Mouse (Mus musculus): Measurements from ENCODE around the gene Nat8f6. TPM values are rescaled to one million over a fixed set of nuclear protein-coding genes. Genes with fewer than 3 reads are reported as not detected.
"Not testable (repeated sequence)": the region's sequence is repeated elsewhere in the genome, so short reads cannot be mapped to it uniquely, and the experiment has no call there.

The Nat8f6 gene
- polyA plus RNA-seq, 1 experiment from 2014 or later, result not detected

DNA sequence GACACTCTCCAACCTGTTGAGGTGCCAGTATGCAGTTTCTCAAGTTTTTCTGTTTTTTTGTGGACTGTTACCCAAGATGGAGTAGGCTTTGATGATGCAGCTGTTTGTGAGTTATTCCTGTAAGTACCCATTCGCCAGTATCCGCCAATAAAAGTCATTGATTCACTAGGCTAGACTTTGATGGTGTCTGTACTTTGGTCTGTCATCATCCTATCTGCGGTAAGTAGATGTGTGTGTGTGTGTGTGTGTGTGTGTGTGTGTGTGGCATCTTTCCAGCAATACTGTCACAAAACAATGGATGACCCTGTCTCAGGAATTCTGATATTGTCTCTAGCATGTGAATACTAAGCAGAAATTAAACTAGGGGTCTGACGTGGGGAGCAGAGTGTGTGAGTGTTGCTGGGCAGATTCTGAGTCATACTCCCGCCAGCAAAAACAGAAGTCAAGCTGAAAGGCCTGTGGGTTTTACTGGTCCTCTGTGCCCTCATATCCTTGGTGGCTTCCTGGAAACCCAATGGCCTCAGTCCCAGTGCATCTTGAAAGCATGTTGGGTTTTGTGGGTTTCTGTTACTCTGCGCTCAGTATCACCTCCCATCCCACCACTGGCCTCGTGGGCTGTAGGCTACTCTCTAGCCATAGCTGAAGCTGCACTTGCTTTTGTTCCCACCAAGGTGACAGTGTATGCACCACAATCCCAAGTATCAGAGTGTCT, 30.5 kb upstream of the Nat8f6 start:
- WGBS, result 92% methylated on average over 7 of the region's 7 CpGs
- Histone ChIP-seq H3K27me3 (replicated peaks; ENCODE audit: low read depth, poor library complexity, severe bottlenecking) (no peaks in the 10 kb centered on the region), H3K36me3 (replicated peaks) (no peaks in the 10 kb centered on the region), H3K27ac (replicated peaks) (no peak overlapping the region), H3K4me1 (peaks cover 3% of the 10 kb centered on the region; the same call in 1 of the 2 replicates), H3K9me3 (no peaks in the 10 kb centered on the region), H3K4me3 (no peak overlapping the region)
- DNase-seq (ENCODE audit: low spot score), result no peak

DNA sequence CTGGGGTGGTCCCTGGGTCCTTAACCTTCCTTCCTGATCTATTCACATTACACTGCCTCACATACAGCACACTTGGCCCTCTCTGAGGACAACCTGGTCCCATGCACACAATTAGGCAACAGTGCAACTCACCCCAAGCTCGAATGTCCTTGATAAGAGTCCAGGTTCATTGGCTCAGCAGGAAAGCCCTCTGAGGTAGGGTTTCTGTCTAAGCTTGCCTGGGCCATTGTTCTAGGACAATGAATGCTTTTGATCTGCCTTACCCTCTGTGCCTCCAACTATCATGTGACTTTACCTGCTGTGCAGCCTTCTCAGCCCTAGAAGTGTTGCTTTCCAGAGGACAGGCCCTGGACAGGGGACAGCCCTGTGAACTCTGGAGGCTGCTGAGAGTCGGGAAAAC, 28.5 kb upstream of the Nat8f6 start:
- H3K4me1 ChIP-seq, result peaks cover under 1% of the 10 kb centered on the region; the same call in 1 of the 2 replicates
- no peak overlapping the region for H3K27ac ChIP-seq (replicated peaks)
- no peaks in the 10 kb centered on the region for H3K9me3 ChIP-seq
- no peaks in the 10 kb centered on the region for H3K27me3 ChIP-seq (replicated peaks; ENCODE audit: low read depth, poor library complexity, severe bottlenecking)
- DNase-seq (ENCODE audit: low spot score), result no peak
- 24% methylated on average over 2 of the region's 2 CpGs for WGBS
- no peaks in the 10 kb centered on the region for H3K36me3 ChIP-seq (replicated peaks)
- no peak overlapping the region for H3K4me3 ChIP-seq

DNA sequence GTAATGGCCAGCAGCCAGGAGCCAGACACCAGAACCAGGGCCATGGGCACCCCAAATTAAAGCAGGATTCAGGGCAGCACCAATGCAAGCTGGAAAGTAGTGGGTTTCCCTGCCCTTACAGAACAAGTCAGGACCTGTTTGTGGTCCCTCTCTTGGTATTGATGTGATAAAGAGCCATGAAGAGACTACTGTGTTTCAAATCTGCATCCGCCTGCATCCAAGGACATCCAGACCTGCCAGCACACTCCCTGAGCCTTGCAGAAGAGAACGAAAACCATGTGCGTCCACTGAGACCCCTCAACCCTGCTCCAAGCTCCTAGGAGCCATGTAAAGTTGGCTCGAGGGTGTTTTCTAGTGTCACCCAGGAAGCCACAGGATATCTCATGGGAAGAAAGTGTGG, 27.4 kb upstream of the Nat8f6 start:
- 91% methylated on average over 4 of the region's 4 CpGs for WGBS

DNA sequence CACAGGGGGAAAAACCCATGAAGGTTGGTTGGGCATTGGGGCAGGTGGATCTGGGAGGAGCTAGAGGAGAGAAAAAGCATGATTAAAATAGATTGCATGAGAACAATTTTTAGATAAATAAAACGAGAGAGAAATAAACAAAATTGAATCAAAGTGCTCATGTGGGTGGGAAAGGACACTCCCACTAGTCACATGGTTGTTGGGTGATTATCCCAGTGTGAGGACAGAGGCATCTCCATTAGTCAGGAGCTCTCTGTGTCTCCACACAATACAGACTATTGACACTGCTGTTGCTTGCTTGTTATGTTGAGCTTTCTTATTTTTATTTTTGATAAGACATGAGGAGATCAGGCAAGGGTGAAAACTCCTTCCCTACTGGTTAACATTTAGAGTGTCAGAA, 26.2 kb upstream of the Nat8f6 start:
- no peaks in the 10 kb centered on the region for H3K9me3 ChIP-seq
- 56% methylated on average over 1 of the region's 1 CpGs for WGBS
- no peaks in the 10 kb centered on the region; the same call in 1 of the 2 replicates for H3K4me1 ChIP-seq
- DNase-seq (ENCODE audit: low spot score), result no peak
- H3K4me3 ChIP-seq, result no peak overlapping the region
- H3K36me3 ChIP-seq (replicated peaks), result no peaks in the 10 kb centered on the region
- H3K27me3 ChIP-seq (replicated peaks; ENCODE audit: low read depth, poor library complexity, severe bottlenecking), result no peaks in the 10 kb centered on the region
- H3K27ac ChIP-seq (replicated peaks), result no peak overlapping the region

More for the DNA sequence above, 27.4 kb upstream of the Nat8f6 start:
- H3K27me3 ChIP-seq (replicated peaks; ENCODE audit: low read depth, poor library complexity, severe bottlenecking), result no peaks in the 10 kb centered on the region
- no peak overlapping the region for H3K4me3 ChIP-seq
- H3K9me3 ChIP-seq, result no peaks in the 10 kb centered on the region
- H3K27ac ChIP-seq (replicated peaks), result no peak overlapping the region
- H3K4me1 ChIP-seq, result no peaks in the 10 kb centered on the region; the same call in 1 of the 2 replicates
- DNase-seq (ENCODE audit: low spot score), result no peak
- no peaks in the 10 kb centered on the region for H3K36me3 ChIP-seq (replicated peaks)

DNA sequence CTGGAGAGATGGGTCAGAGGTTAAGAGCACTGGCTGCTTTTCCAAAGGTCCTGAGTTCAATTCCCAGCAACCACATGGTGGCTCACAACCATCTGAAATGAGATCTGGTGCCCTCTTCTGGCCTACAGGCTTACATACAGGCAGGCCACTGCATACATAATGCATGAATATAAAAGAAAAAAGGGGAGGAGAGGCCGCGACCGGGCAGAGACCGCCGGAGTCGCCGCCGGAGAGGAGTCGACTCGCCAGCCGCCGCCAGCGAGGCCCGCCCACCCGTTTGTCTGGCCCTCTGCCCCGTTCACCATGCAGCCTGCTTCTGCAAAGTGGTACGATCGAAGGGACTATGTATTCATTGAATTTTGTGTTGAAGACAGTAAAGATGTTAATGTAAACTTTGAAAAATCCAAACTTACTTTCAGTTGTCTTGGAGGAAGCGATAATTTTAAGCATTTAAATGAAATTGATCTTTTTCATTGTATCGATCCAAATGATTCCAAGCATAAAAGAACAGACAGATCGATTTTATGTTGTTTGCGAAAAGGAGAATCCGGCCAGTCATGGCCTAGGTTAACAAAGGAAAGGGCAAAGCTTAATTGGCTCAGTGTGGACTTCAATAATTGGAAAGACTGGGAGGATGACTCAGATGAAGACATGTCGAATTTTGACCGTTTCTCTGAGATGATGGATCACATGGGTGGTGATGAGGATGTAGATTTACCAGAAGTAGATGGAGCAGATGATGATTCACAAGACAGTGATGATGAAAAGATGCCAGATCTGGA, 23.1 kb upstream of the Nat8f6 start:
- 79% methylated on average over 25 of the region's 25 CpGs for WGBS
- H3K27ac ChIP-seq (replicated peaks); H3K4me3 ChIP-seq; DNase-seq (ENCODE audit: low spot score); H3K36me3 ChIP-seq (replicated peaks); H3K9me3 ChIP-seq; H3K4me1 ChIP-seq; H3K27me3 ChIP-seq (replicated peaks; ENCODE audit: low read depth, poor library complexity, severe bottlenecking): not testable (repeated sequence)

DNA sequence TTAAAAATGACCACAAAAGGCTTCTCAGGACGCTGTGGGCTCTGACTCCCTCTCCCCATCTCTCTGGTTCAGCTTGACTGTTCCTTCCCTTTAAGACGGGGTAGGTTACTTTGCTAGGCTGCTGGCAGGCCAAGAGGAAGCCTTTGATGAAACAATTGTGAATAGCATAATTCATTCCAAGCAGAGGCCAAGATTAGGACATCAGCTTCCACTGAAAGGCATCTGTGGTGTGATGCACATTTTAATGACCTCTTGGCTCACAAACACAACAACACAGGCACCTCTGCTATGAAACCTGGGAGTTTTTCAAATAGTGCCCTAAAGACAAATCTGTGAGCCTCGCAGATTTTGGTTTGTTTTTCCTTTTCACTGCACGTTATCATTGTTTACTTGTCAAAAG, 19.2 kb upstream of the Nat8f6 start:
- whole genome bisulfite sequencing, result 37% methylated on average over 4 of the region's 4 CpGs

DNA sequence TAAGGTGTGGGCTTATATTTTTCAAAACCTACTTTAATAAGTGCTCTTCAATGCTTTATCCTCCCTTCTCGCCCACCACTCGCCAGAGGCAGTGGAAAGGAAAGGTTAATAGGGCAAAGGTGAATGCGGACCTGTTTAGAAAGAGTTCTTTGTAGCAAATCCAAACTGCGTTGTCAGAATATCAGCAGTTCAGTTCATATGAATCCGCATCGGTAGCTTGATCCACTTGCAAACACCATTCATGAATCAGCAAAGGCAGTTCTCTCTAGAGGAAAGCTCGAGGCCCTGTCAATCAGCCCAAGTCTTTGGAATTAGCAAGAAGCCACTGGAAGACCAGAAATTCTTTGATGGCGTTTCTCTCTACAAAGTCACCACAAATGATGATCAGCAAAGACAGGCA, 17.9 kb upstream of the Nat8f6 start:
- no peaks in the 10 kb centered on the region for H3K27me3 ChIP-seq (replicated peaks; ENCODE audit: low read depth, poor library complexity, severe bottlenecking)
- no peak overlapping the region for H3K4me3 ChIP-seq
- DNase-seq (ENCODE audit: low spot score), result no peak
- no peak overlapping the region for H3K27ac ChIP-seq (replicated peaks)
- H3K4me1 ChIP-seq, result peaks cover 9% of the 10 kb centered on the region
- WGBS, result 31% methylated on average over 8 of the region's 8 CpGs
- no peaks in the 10 kb centered on the region for H3K36me3 ChIP-seq (replicated peaks)
- no peaks in the 10 kb centered on the region for H3K9me3 ChIP-seq

More for the DNA sequence above, 19.2 kb upstream of the Nat8f6 start:
- Histone ChIP-seq H3K4me3 (no peak overlapping the region), H3K27me3 (replicated peaks; ENCODE audit: low read depth, poor library complexity, severe bottlenecking) (no peaks in the 10 kb centered on the region), H3K4me1 (peaks cover 9% of the 10 kb centered on the region), H3K36me3 (replicated peaks) (no peaks in the 10 kb centered on the region), H3K9me3 (no peaks in the 10 kb centered on the region), H3K27ac (replicated peaks) (no peak overlapping the region)
- DNase-seq (ENCODE audit: low spot score), result no peak

DNA sequence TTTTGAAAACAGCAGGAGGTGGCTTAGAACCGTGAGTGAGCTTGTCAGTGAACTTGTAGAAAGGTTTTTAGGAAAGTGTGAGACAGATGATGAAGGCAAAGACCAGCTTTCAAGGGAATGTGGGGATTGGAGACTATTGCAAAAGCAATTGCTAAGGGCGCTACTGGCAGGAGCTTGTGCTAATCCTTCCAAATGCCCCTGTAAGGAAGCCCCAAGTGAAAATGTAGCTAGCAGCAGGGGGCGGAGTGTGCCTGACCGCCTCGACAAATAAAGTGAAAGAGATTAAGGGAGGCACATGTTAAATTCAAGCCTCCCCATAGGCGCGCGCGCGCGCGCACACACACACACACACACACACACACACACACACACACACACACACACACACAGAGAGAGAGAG, 16.6 kb upstream of the Nat8f6 start:
- WGBS, result 26% methylated on average over 12 of the region's 12 CpGs

DNA sequence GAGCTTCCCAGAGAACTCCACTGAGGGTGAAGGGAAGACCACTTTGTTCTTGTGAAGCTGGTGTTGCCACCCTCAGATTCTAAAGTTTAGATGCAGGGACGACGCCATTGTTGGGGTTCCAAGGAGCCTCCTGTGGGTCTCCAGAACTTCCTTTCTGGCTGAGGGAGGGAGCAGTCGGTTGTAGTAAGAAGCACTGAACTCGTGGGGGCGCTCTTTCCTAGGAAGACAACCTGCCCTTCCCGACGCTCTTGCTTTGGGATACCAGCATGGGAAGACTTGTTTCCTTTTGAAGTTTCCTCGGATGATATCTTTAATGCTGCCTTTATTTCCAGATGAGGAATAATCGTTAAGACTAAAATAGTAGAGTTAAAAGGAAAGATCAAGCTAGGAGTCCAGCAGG, 16.1 kb upstream of the Nat8f6 start:
- H3K27me3 ChIP-seq (replicated peaks; ENCODE audit: low read depth, poor library complexity, severe bottlenecking); H3K4me3 ChIP-seq; H3K4me1 ChIP-seq; H3K9me3 ChIP-seq; H3K36me3 ChIP-seq (replicated peaks); H3K27ac ChIP-seq (replicated peaks): not testable (repeated sequence)
- DNase-seq (ENCODE audit: low spot score), result peak; percentile 24
- 21% methylated on average over 9 of the region's 9 CpGs for WGBS

More for the DNA sequence above, 16.6 kb upstream of the Nat8f6 start:
- H3K36me3 ChIP-seq (replicated peaks); H3K9me3 ChIP-seq; H3K27ac ChIP-seq (replicated peaks); H3K4me1 ChIP-seq; H3K27me3 ChIP-seq (replicated peaks; ENCODE audit: low read depth, poor library complexity, severe bottlenecking); H3K4me3 ChIP-seq: not testable (repeated sequence)
- DNase-seq (ENCODE audit: low spot score), result peak; percentile 64

DNA sequence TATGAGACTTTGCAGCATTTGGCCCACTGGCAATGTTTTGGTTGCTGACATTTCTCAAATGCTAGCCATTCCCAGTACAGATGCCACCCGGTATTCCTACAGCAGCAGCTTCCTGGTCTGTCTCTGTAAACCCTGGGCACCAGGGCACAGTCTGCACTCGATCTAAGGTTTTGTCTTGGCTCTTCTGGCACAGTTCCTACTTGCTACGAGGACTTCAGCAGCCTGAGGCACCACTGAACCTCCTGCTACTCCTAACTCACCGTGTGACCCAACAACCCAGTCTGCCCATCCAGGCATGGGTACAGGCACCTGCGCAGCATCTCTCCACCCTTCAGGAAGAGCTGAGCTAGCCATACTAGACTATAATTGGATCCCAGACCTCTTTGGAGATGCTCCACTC, 15.3 kb upstream of the Nat8f6 start:
- H3K27me3 ChIP-seq (replicated peaks; ENCODE audit: low read depth, poor library complexity, severe bottlenecking); H3K36me3 ChIP-seq (replicated peaks); DNase-seq (ENCODE audit: low spot score); H3K27ac ChIP-seq (replicated peaks); H3K4me3 ChIP-seq; H3K4me1 ChIP-seq; H3K9me3 ChIP-seq: not testable (repeated sequence)
- 81% methylated on average over 5 of the region's 5 CpGs for WGBS

DNA sequence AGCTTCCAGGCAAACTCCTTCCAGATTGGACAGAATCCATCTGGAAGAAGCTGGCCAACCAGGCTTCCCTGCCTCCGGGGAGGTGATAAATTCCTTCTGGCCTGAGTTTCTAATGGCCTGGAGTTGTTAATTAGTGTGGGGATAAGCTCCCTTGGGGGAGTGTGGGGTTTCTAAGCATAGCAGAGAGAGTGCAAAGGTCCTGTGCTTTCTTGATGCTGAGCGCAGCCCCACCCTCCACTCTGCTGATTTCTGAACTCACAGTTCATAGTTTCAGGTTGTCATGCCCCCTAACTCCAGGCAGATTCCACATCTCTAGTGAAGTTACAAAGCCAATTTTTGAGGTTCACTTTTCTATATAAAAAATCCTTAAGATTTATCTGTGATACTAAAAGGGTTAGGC, 14.3 kb upstream of the Nat8f6 start:
- H3K4me1 ChIP-seq; H3K4me3 ChIP-seq; H3K36me3 ChIP-seq (replicated peaks); DNase-seq (ENCODE audit: low spot score); H3K27me3 ChIP-seq (replicated peaks; ENCODE audit: low read depth, poor library complexity, severe bottlenecking); H3K27ac ChIP-seq (replicated peaks); H3K9me3 ChIP-seq: not testable (repeated sequence)
- WGBS, result 55% methylated on average over 1 of the region's 2 CpGs

DNA sequence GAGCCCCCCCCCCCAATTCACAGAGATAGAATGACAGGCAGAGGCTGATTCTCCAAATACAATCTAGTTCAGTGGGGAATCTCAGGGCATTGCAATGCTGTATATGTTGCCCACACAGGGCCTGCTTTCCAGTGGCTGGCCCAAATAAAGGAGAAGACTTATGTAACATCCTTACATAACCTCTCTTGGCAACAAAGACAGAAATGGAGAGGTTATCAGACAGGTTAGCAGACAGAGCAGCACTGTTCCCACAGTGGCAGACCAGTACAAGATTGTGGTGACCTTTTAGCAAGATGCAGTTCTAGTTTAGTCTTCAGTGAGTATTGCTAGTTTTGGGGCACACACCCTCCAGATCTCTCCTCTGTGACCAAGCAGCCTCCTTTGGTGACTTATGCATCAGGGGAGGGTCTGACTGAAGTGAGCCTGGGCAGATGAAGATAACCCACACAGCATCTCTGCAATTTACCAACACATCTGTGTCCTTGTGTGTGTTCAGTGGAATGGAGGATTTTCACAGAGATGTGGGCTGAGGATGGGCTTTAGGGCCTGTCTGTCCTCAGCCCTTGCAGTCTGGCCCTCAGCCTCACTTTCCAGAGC, 13.8 kb upstream of the Nat8f6 start:
- not testable (repeated sequence) for H3K27ac ChIP-seq (replicated peaks); H3K4me3 ChIP-seq; H3K36me3 ChIP-seq (replicated peaks); H3K9me3 ChIP-seq; H3K27me3 ChIP-seq (replicated peaks; ENCODE audit: low read depth, poor library complexity, severe bottlenecking); DNase-seq (ENCODE audit: low spot score); H3K4me1 ChIP-seq

DNA sequence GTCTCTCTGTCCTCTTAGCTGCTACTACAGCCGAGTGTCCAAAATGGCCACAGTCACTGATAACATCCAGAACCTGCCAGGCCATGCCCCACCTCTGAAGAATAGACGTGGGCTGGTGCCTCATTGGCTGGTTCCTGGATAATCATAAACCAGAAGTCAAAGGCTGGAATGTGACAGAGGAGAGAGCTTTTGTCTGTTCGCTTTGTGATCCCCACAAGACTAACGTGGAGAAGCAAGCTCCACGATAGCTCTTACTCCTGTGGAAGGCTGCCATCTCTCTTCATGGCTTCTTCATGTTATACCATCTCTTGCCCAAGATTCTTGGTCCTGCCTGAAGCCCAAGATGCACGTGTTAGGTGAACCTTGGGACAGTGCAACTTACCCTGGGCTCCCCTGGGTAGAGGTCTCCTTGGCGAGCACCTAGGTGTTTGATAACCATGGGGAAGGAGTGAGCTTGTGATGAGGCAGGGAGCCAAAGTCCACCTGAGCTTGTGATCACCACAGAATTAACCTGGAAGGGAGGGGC, 11.1 kb upstream of the Nat8f6 start, which contains the start of gene Nat8:
TSS of gene Nat8 (minus strand) at position 287 of the 526 bp plus-strand sequence.
- H3K27ac ChIP-seq (replicated peaks), result no peak within 1 kb of the TSS
- no peaks in the 10 kb centered on the region for H3K27me3 ChIP-seq (replicated peaks; ENCODE audit: low read depth, poor library complexity, severe bottlenecking)

More for the DNA sequence above, 11.1 kb upstream of the Nat8f6 start, which contains the start of gene Nat8:
- Histone ChIP-seq H3K36me3 (replicated peaks) (no peaks in the 10 kb centered on the region), H3K4me3 (no peak within 1 kb of the TSS), H3K4me1 (no peaks in the 10 kb centered on the region), H3K9me3 (no peaks in the 10 kb centered on the region)
- 84% methylated on average over 7 of the region's 7 CpGs for WGBS
- DNase-seq (ENCODE audit: low spot score), result no peak
